13 mouse cellular contexts compared by ENCODE assay signal in the genomic region with DNA sequence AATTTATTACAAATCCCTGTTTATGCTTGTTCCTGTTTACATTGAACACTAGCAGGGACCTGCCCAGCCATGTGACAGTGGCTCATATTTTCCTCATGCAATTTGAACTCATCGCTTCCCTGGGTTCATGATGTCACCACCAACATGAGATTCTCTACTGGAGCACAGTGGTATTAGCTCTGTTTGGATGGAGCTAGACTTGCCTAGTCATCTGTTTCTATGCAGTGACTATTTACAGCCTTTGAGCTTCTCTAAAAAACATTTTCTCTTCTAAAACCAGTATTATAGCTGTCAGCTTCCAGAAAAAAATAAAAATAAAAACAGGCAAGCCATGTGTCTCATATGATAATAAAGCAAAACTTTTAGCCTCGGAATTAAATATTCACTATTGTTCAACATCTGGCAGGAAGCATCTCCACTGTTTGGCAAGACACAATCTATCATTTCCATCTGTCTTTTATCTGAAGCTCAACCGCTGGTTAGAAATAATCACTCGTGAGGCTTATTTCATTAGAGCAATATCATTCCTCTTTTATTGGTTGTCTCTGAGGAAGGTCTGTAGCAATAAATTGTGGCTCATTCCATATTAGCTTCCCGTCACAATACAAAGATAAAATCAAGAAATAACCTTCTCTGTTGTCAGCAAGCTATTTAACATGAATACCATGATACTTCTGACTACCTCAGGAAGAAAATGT.
"Had no signal": no experiment of that assay in that cellular context is flagged by ENCODE, and none has a peak within 500 bp of the region (broad histone marks: within the 10 kb centered on the region; RNA-seq: fewer than 3 reads in every experiment).

No protein-coding gene starts in this region.

- H3K4me3 ChIP-seq: intestine, embryonic 15.5 days; limb, embryonic 13.5 days; liver, embryonic 12.5 days; midbrain, embryonic 13.5 days; stomach, embryonic 15.5 days had no signal

- H3K27me3 ChIP-seq: intestine, embryonic 15.5 days; limb, embryonic 13.5 days; liver, embryonic 12.5 days; midbrain, embryonic 13.5 days; stomach, embryonic 15.5 days had no signal

- DNase-seq: kidney, adult 18-20 months; kidney, postnatal 25 days; lung, embryonic 14.5 days; lung, postnatal 10 days; lung, postnatal 4 days; retina, postnatal 1 day; right cerebral cortex, postnatal 4 days; thymus, postnatal 36 days had no signal

- H3K9me3 ChIP-seq: intestine, embryonic 15.5 days; limb, embryonic 13.5 days; liver, embryonic 12.5 days; midbrain, embryonic 13.5 days; stomach, embryonic 15.5 days had no signal

- H3K4me2 ChIP-seq: intestine, embryonic 15.5 days; limb, embryonic 13.5 days; liver, embryonic 12.5 days; lung, embryonic 14.5 days; midbrain, embryonic 13.5 days; stomach, embryonic 15.5 days had no signal

- ATAC-seq: intestine, embryonic 15.5 days; liver, embryonic 12.5 days; midbrain, embryonic 13.5 days had no signal

- H3K9ac ChIP-seq: intestine, embryonic 15.5 days; limb, embryonic 13.5 days; liver, embryonic 12.5 days; lung, embryonic 14.5 days; midbrain, embryonic 13.5 days; stomach, embryonic 15.5 days had no signal

- H3K4me1 ChIP-seq: intestine, embryonic 15.5 days; limb, embryonic 13.5 days; liver, embryonic 12.5 days; midbrain, embryonic 13.5 days; stomach, embryonic 15.5 days had no signal

- H3K36me3 ChIP-seq: intestine, embryonic 15.5 days; limb, embryonic 13.5 days; liver, embryonic 12.5 days; midbrain, embryonic 13.5 days; stomach, embryonic 15.5 days had no signal

- H3K27ac ChIP-seq: intestine, embryonic 15.5 days; limb, embryonic 13.5 days; liver, embryonic 12.5 days; midbrain, embryonic 13.5 days; stomach, embryonic 15.5 days had no signal
